In genomic region chr7:29419836-29420235, GRCm38 (mm10) we compare ENCODE assay signal across 22 mouse cellular contexts.
"Had no signal": no experiment of that assay in that cellular context is flagged by ENCODE, and none has a peak within 500 bp of the region (broad histone marks: within the 10 kb centered on the region; RNA-seq: fewer than 3 reads in every experiment).

No protein-coding gene starts in this region.

- H3K27ac ChIP-seq: kidney, postnatal 0 days; limb, embryonic 10.5 days; limb, embryonic 13.5 days; liver, embryonic 12.5 days; liver, embryonic 15.5 days; macrophage; midbrain, embryonic 12.5 days; midbrain, embryonic 15.5 days; neural tube, embryonic 12.5 days; neural tube, embryonic 15.5 days; stomach, postnatal 0 days had no signal

- DNase-seq: kidney, adult 2 months; kidney, postnatal 36 days; liver; lung, adult 18-20 months; lung, postnatal 14 days; right cerebral cortex, postnatal 25 days; thymus, adult 2 months; thymus, postnatal 14 days; thymus, postnatal 4 days had no signal

- H3K9ac ChIP-seq: limb, embryonic 13.5 days; liver, embryonic 12.5 days; liver, embryonic 15.5 days; lung, embryonic 15.5 days; midbrain, embryonic 12.5 days; midbrain, embryonic 15.5 days; neural tube, embryonic 12.5 days; neural tube, embryonic 15.5 days had no signal

- H3K27me3 ChIP-seq: limb, embryonic 13.5 days; liver, embryonic 12.5 days; liver, embryonic 15.5 days; lung, embryonic 15.5 days; midbrain, embryonic 12.5 days; midbrain, embryonic 15.5 days; neural tube, embryonic 12.5 days; neural tube, embryonic 15.5 days had no signal

- H3K4me3 ChIP-seq: limb, embryonic 10.5 days; limb, embryonic 13.5 days; liver, embryonic 12.5 days; liver, embryonic 15.5 days; lung, embryonic 15.5 days; midbrain, embryonic 12.5 days; midbrain, embryonic 15.5 days; neural tube, embryonic 12.5 days; neural tube, embryonic 15.5 days had no signal

- ATAC-seq: intestine, postnatal 0 days; liver, embryonic 12.5 days; midbrain, embryonic 15.5 days had no signal

- H3K9me3 ChIP-seq: limb, embryonic 10.5 days; limb, embryonic 13.5 days; liver, embryonic 12.5 days; liver, embryonic 15.5 days; lung, embryonic 15.5 days; midbrain, embryonic 12.5 days; midbrain, embryonic 15.5 days; neural tube, embryonic 12.5 days; neural tube, embryonic 15.5 days had no signal

- H3K36me3 ChIP-seq: limb, embryonic 10.5 days; limb, embryonic 13.5 days; liver, embryonic 12.5 days; liver, embryonic 15.5 days; lung, embryonic 15.5 days; midbrain, embryonic 12.5 days; midbrain, embryonic 15.5 days; neural tube, embryonic 12.5 days; neural tube, embryonic 15.5 days had no signal
